Mouse (Mus musculus): ENCODE data around the gene Orc5.
A peak's percentile ranks its signal among the peaks of the same experiment; 100 is the strongest.

DNA sequence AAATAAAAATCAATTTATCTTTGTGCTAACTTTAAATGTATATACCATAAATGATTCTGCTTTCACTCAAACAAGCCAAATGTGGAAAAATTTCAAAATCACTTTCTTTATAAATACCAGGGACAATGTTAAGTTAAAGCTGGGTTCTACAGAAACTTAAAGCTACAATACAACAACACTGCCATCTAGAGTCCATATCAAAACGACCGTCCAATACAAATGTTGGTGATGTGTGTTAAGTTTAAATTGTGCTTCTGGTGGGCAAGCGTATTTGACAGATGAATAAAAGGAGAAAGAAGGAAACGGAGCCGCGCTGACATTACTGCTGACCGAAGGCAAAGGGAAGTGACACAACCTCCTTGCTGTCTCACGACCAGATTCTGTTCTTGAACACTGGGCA, 38.4 kb downstream of the Orc5 start:
- TF ChIP-seq CTCF (IDR thresholded peaks at IDR 0.05; ENCODE audit: insufficient read depth, low read length) (peak; percentile 41; the same call in 1 of the 2 replicates), POLR2A (IDR thresholded peaks at IDR 0.05; ENCODE audit: borderline replicate concordance, extremely low read depth, low read depth, low read length) (no peak)

All from lung, adult 2 months (tissue).